8 mouse cellular contexts compared by ENCODE assay signal in the genomic region with DNA sequence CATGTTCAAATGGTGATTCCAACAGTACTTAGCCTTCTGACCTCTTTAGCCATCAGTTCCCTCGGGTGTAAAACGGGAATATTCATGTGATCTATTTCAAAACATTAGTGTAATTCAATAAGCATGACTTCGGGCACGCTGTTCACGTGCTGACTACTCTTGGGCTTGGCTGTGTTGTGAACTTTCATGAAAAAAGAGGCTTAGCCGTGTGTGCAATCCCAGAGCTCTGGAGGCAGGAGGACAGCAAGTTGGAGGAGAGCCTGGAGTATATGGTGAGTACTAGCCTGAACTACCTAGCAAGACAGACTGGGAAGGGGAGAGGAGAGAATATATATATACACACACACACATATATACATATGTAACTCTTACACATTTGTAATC. TPM values are rescaled to one million over a fixed set of nuclear protein-coding genes. Genes with fewer than 3 reads are reported as not detected.
A peak's percentile ranks its signal among the peaks of the same experiment; 100 is the strongest.
DNase-seq lines count a peak whose midpoint lies in the region; ATAC-seq and TF ChIP-seq lines count a peak whose summit lies in the region.

No protein-coding gene starts in this region.

- TF ChIP-seq CTCF in MEL (IDR thresholded peaks at IDR 0.05 in 2 of 3, conservative IDR thresholded peaks at IDR 0.05 in 1 of 3; ENCODE audit: control insufficient read depth in 1 of 3, insufficient read depth in 1 of 3, low read depth in 2 of 3, low read length in 3 of 3, poor library complexity in 1 of 3, severe bottlenecking in 1 of 3) = no peak; a peak in 1 of 6 replicates

- H3K4me1 ChIP-seq in heart, embryonic 13.5 days = peaks cover 17% of the 10 kb centered on the region
- H3K4me1 ChIP-seq in MEL (ENCODE audit: control insufficient read depth in 1 of 2, insufficient read depth in 2 of 2, low read length in 2 of 2) = peaks cover 0 to 14% of the 10 kb centered on the region in 2 experiments; a peak in 2 of 4 replicates
- H3K4me1 ChIP-seq in hindbrain, embryonic 12.5 days = peaks cover 17% of the 10 kb centered on the region
- H3K4me1 ChIP-seq in midbrain, embryonic 12.5 days = peaks cover 18% of the 10 kb centered on the region

- peak overlapping the region; percentile 98; the same call in 1 of the 2 replicates for H3K4me3 ChIP-seq in heart, embryonic 13.5 days
- peak overlapping the region; percentile 51 to 65 for H3K4me3 ChIP-seq in MEL (ENCODE audit: control insufficient read depth in 1 of 2, insufficient read depth in 1 of 2, low read depth in 2 of 2, low read length in 2 of 2)
- H3K4me3 ChIP-seq in hindbrain, embryonic 12.5 days = peak overlapping the region; percentile 93; the same call in 1 of the 2 replicates
- peak overlapping the region; percentile 97; the same call in 1 of the 2 replicates for H3K4me3 ChIP-seq in midbrain, embryonic 12.5 days

- TF ChIP-seq EP300 in MEL (IDR thresholded peaks at IDR 0.05; ENCODE audit: low read depth in 1 of 2, low read length in 2 of 2) = no peak

- no peak for TF ChIP-seq RAD21 in MEL (IDR thresholded peaks at IDR 0.05; ENCODE audit: low read depth, low read length)

- ATAC-seq in heart, embryonic 13.5 days (ENCODE audit: extremely low read depth, insufficient number of reproducible peaks, low FRiP score, low TSS enrichment) = no peak
- peak; percentile 40 for ATAC-seq in hindbrain, embryonic 12.5 days (ENCODE audit: low FRiP score)
- ATAC-seq in midbrain, embryonic 12.5 days (ENCODE audit: low FRiP score, low read depth) = peak; percentile 48

- peaks cover 32% of the 10 kb centered on the region for H3K79me2 ChIP-seq in MEL (ENCODE audit: control insufficient read depth, insufficient read depth, low read length, poor library complexity)

- 38% methylated on average over 6 of the region's 6 CpGs for WGBS in heart, embryonic 13.5 days
- WGBS in hindbrain, embryonic 12.5 days = 42% methylated on average over 6 of the region's 6 CpGs
- 35% methylated on average over 6 of the region's 6 CpGs for WGBS in midbrain, embryonic 12.5 days

- no peak for TF ChIP-seq POLR2A in MEL (IDR thresholded peaks at IDR 0.05; ENCODE audit: control insufficient read depth in 1 of 2, insufficient read depth in 1 of 2, low read depth in 1 of 2, low read length in 2 of 2, poor library complexity in 1 of 2)

- no peaks in the 10 kb centered on the region for H3K27me3 ChIP-seq in heart, embryonic 13.5 days (replicated peaks)
- H3K27me3 ChIP-seq in MEL (ENCODE audit: control insufficient read depth in 1 of 2, insufficient read depth in 2 of 2, low read length in 2 of 2) = no peaks in the 10 kb centered on the region
- no peaks in the 10 kb centered on the region for H3K27me3 ChIP-seq in hindbrain, embryonic 12.5 days
- H3K27me3 ChIP-seq in midbrain, embryonic 12.5 days = no peaks in the 10 kb centered on the region

- peak overlapping the region; percentile 55 for H3K9ac ChIP-seq in heart, embryonic 13.5 days
- peak overlapping the region; percentile 70 for H3K9ac ChIP-seq in MEL (ENCODE audit: control insufficient read depth, low read depth, low read length, poor library complexity, severe bottlenecking)
- H3K9ac ChIP-seq in hindbrain, embryonic 12.5 days = 0 out of 2 replicates have a peak overlapping the region, but pooled peaks have one; percentile 4
- H3K9ac ChIP-seq in midbrain, embryonic 12.5 days (replicated peaks) = peak overlapping the region; percentile 32

- peaks cover 36% of the 10 kb centered on the region for H3K36me3 ChIP-seq in heart, embryonic 13.5 days
- H3K36me3 ChIP-seq in MEL (ENCODE audit: control insufficient read depth in 1 of 2, insufficient read depth in 2 of 2, low read length in 2 of 2) = peaks cover 24 to 25% of the 10 kb centered on the region in 2 experiments
- H3K36me3 ChIP-seq in hindbrain, embryonic 12.5 days = peaks cover 28% of the 10 kb centered on the region
- H3K36me3 ChIP-seq in midbrain, embryonic 12.5 days = peaks cover 30% of the 10 kb centered on the region

- H3K9me3 ChIP-seq in heart, embryonic 13.5 days = no peaks in the 10 kb centered on the region
- no peaks in the 10 kb centered on the region for H3K9me3 ChIP-seq in MEL (replicated peaks; ENCODE audit: insufficient read depth, low read length)
- H3K9me3 ChIP-seq in hindbrain, embryonic 12.5 days (replicated peaks) = no peaks in the 10 kb centered on the region
- H3K9me3 ChIP-seq in midbrain, embryonic 12.5 days = no peaks in the 10 kb centered on the region

- H3K4me2 ChIP-seq in heart, embryonic 13.5 days = peak overlapping the region; percentile 43
- peak overlapping the region; percentile 34 for H3K4me2 ChIP-seq in hindbrain, embryonic 12.5 days (replicated peaks)
- peak overlapping the region; percentile 35 for H3K4me2 ChIP-seq in midbrain, embryonic 12.5 days (replicated peaks)

- intact Hi-C loops in heart, postnatal 14 days (cut with DNase I) = loop anchor here (5.0 kb wide), 1 partner anchor 566 kb away; no protein-coding TSS in a partner anchor

- DNase-seq in heart, postnatal 14 days = no peak
- DNase-seq in MEL (ENCODE audit: low read depth, low spot score) = no peak
- no peak for DNase-seq in frontal cortex, postnatal 14 days (ENCODE audit: low spot score in 2 of 2)
- DNase-seq in adrenal gland, adult 8-10 months = no peak
- no peak for DNase-seq in c-Kit-positive CD71-positive TER-119-positive erythroid progenitor cells, embryonic 14.5 days (ENCODE audit: low spot score)

- no peak overlapping the region; the same call in 1 of the 2 replicates for H3K27ac ChIP-seq in heart, embryonic 13.5 days (replicated peaks)
- H3K27ac ChIP-seq in MEL (ENCODE audit: control insufficient read depth, low read depth, low read length) = peak overlapping the region; percentile 83
- no peak overlapping the region for H3K27ac ChIP-seq in hindbrain, embryonic 12.5 days
- no peak overlapping the region for H3K27ac ChIP-seq in midbrain, embryonic 12.5 days (replicated peaks)

TF ChIP-seq in MEL, 35 proteins besides CTCF, POLR2A, EP300 and RAD21:
- TF ChIP-seq MAX (IDR thresholded peaks at IDR 0.05; ENCODE audit: low read length) = no peak; the same call in 1 of the 2 replicates
- TF ChIP-seq BHLHE40 (IDR thresholded peaks at IDR 0.05; ENCODE audit: borderline replicate concordance, low read depth, low read length) = peak; percentile 73; the same call in 1 of the 2 replicates
- 0 out of 2 replicates have a peak, but pooled peaks have one; percentile 2 for TF ChIP-seq RCOR1 (IDR thresholded peaks at IDR 0.05; ENCODE audit: low read depth, low read length)

RNA-seq across cellular contexts. Expression of a gene that starts 0.4 kb away (rescaled TPM):
- polyA plus RNA-seq in heart, embryonic 13.5 days (2015; fragmentation: Nextera tagmentation; extraction: Ambion mirVana) = 788 and 847 TPM in 2 replicates
- total RNA-seq in heart, postnatal 14 days (2021) = 100 to 1,000 TPM; 441 to 496 TPM
- total RNA-seq in MEL (2012; rRNA removed) = 2,397 and 2,507 TPM in 2 replicates
- polyA plus RNA-seq in MEL (2012; ENCODE audit: insufficient read depth in 1 of 2, insufficient read length in 2 of 2, low read depth in 1 of 2, low replicate concordance in 2 of 2, missing spikeins in 1 of 2) = 1,000 to 10,000 TPM in 1 of 2 experiments, not detected in 1; 1,198 TPM
- 842 and 871 TPM in 2 replicates for polyA plus RNA-seq in hindbrain, embryonic 12.5 days (2016; fragmentation: Nextera tagmentation; extraction: Ambion mirVana)
- 812 and 830 TPM in 2 replicates for polyA plus RNA-seq in midbrain, embryonic 12.5 days (2016; fragmentation: Nextera tagmentation; extraction: Ambion mirVana)
- total RNA-seq in adrenal gland, adult 8-10 months (2022) = 100 to 1,000 TPM; 780 to 849 (median 825) TPM

Comparison
In these comparisons a context has a peak if more than half of its experiments do, and no peak if none do; other contexts are left out.
1. H3K9ac ChIP-seq: peak in every context shown above with its lines; median percentile 70 in MEL; 55 in heart, embryonic 13.5 days; 32 in midbrain, embryonic 12.5 days; 4 in hindbrain, embryonic 12.5 days.